Mouse (Mus musculus) C2C12 (cell line): ENCODE results near the gene Als2cl. TPM values are rescaled to one million over a fixed set of nuclear protein-coding genes. Genes with fewer than 3 reads are reported as not detected.

Source experiments
- H3K27me3 ChIP-seq: one replicate; pipeline ENCODE4 v1.6.1; 2011; ENCODE audit not compliant: control insufficient read depth, insufficient read depth, insufficient read length
- H3K36me3 ChIP-seq: one replicate; pipeline ENCODE4 v1.6.1; 2011; ENCODE audit not compliant: control insufficient read depth, insufficient read depth
- H3K4me3 ChIP-seq: one replicate; pipeline ENCODE4 v1.5.1; 2011; ENCODE audit warnings: mild to moderate bottlenecking, control low read depth; ENCODE audit not compliant: poor library complexity, insufficient read depth, severe bottlenecking
- H3K79me2 ChIP-seq: one replicate; pipeline ENCODE4 v1.6.1; 2011; ENCODE audit not compliant: control insufficient read depth, insufficient read depth
- H3K79me3 ChIP-seq: one replicate; pipeline ENCODE4 v1.6.1; 2011; ENCODE audit warnings: low read depth, control low read depth
- H3ac ChIP-seq: one replicate; pipeline ENCODE3; 2011; ENCODE audit warnings: low read depth; ENCODE audit not compliant: control insufficient read depth, insufficient read length
- CEBPB ChIP-seq: IDR thresholded peaks from one replicate; pipeline ENCODE4 v1.6.1; 2011; ENCODE audit warnings: low read depth, mild to moderate bottlenecking, control low read depth, moderate library complexity
- CTCF ChIP-seq: IDR thresholded peaks from one replicate; pipeline ENCODE4 v1.5.1; 2011; ENCODE audit not compliant: control insufficient read depth, insufficient read depth, insufficient read length
- FOSL1 ChIP-seq: IDR thresholded peaks from one replicate; pipeline ENCODE4 v1.8.0; 2011; ENCODE audit warnings: mild to moderate bottlenecking, low read length; ENCODE audit not compliant: poor library complexity, insufficient read depth, severe bottlenecking
- MAX ChIP-seq: IDR thresholded peaks from one replicate; pipeline ENCODE4 v1.6.1; 2011; ENCODE audit warnings: mild to moderate bottlenecking, control low read depth
- MYOD1 ChIP-seq: IDR thresholded peaks from one replicate; pipeline ENCODE4 v1.6.1; 2011; ENCODE audit warnings: low read depth; ENCODE audit not compliant: control insufficient read depth, insufficient read length
- MYOG ChIP-seq: IDR thresholded peaks from one replicate; pipeline ENCODE4 v1.6.1; 2011; ENCODE audit not compliant: control insufficient read depth, insufficient read length; ENCODE audit errors: extremely low read depth
- USF1 ChIP-seq: IDR thresholded peaks from one replicate; pipeline ENCODE4 v1.6.1; 2011; ENCODE audit warnings: low read depth, mild to moderate bottlenecking, control low read depth, moderate library complexity
- polyA plus RNA-seq: library from polyadenylated mRNA; unstranded; fragments of >200 nt; fragmentation: generic; extraction: Trizol; gene quantifications from one replicate; pipeline ENCODE4 v1.2.1, GENCODE M21; 2012; ENCODE audit warnings: missing spikeins

Gene Als2cl
- polyA plus RNA-seq, 1 experiment = 2.6 TPM

DNA sequence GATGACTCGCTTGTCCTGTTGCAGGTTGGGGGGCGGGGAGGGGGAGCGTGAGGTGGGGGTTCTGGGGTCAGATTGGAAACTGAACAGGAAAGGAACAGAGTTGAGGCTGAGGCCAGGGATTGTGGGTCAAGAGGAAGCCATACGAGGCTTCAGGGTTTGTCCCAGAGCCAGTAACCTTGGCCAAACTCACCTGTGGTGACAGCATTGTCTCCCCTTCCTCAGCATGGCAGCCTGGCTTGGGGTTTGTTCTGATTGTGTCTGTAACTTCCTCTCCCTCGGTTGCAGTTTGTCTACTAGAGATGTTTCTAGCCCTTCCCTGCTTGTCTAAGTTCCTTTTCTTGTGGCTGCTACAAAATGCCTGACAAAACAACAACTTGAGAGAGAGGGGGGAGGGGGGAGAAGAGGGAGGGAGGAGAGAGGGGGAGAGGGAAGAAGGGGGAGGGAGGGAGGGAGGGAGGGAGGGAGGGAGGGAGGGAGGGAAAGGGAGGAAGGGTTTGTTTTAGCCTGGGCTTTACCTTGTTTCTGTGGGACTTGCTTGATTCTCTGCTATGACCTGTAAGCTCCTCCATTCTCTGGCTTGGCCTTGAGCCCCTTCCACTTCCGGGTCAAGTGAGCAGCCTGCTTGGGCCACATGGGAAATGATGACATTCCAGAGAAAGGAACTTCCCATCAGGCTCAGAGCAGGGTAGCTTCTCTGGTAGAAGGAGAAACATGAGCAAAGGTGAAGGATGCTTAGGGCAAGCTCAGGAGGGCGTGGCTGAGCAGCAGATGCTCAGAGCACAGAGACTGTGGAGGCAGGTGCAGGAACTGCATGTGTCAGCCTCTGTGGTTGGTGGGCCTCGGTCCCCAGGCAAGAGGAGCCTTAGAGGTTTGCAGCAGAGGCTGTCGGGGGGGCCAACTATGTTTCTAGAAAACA lies 8.0 kb downstream of the Als2cl start:
- Histone ChIP-seq H3K27me3 (no peaks in the 10 kb centered on the region), H3K79me2 (no peaks in the 10 kb centered on the region), H3K36me3 (no peaks in the 10 kb centered on the region), H3K4me3 (no peak overlapping the region), H3ac (no peak overlapping the region), H3K79me3 (no peaks in the 10 kb centered on the region)
- TF ChIP-seq CTCF = no peak
- TF ChIP-seq FOSL1 = no peak
- no peak for TF ChIP-seq MAX
- no peak for TF ChIP-seq MYOG
- no peak for TF ChIP-seq CEBPB
- no peak for TF ChIP-seq MYOD1
- TF ChIP-seq USF1 = no peak

GRCm38 (mm10) chr9:110888935-110889334 lies 9.3 kb downstream of the Als2cl start:
- Histone ChIP-seq H3K79me3 (no peaks in the 10 kb centered on the region), H3K27me3 (no peaks in the 10 kb centered on the region), H3K79me2 (no peaks in the 10 kb centered on the region), H3ac (no peak overlapping the region), H3K4me3 (no peak overlapping the region), H3K36me3 (no peaks in the 10 kb centered on the region)
- TF ChIP-seq USF1 (no peak), MYOG (no peak), FOSL1 (no peak), CTCF (no peak), MYOD1 (no peak), MAX (no peak), CEBPB (no peak)

- H3K27me3 ChIP-seq = no peaks in the 10 kb centered on the region
- no peak for TF ChIP-seq CEBPB
- TF ChIP-seq MYOG = no peak
- H3ac ChIP-seq = no peak overlapping the region
- H3K36me3 ChIP-seq = no peaks in the 10 kb centered on the region
- no peak overlapping the region for H3K4me3 ChIP-seq
- no peaks in the 10 kb centered on the region for H3K79me2 ChIP-seq
- H3K79me3 ChIP-seq = no peaks in the 10 kb centered on the region
Measured at GRCm38 (mm10) chr9:110890026-110890783, 10.5 kb downstream of the Als2cl start.

GRCm38 (mm10) chr9:110891077-110891828 lies 11.6 kb downstream of the Als2cl start:
- H3K79me2 ChIP-seq = no peaks in the 10 kb centered on the region
- TF ChIP-seq USF1 (no peak), MYOG (no peak), MAX (no peak), FOSL1 (no peak), CEBPB (no peak), CTCF (no peak), MYOD1 (no peak)
- no peaks in the 10 kb centered on the region for H3K36me3 ChIP-seq
- H3K27me3 ChIP-seq = no peaks in the 10 kb centered on the region
- no peaks in the 10 kb centered on the region for H3K79me3 ChIP-seq
- H3K4me3 ChIP-seq = no peak overlapping the region
- H3ac ChIP-seq = no peak overlapping the region

- H3K27me3 ChIP-seq = no peaks in the 10 kb centered on the region
- H3K4me3 ChIP-seq = no peak overlapping the region
- TF ChIP-seq CEBPB (no peak), CTCF (no peak), MYOD1 (no peak), FOSL1 (no peak), MYOG (no peak), MAX (no peak), USF1 (no peak)
- no peaks in the 10 kb centered on the region for H3K36me3 ChIP-seq
- H3K79me3 ChIP-seq = no peaks in the 10 kb centered on the region
- no peak overlapping the region for H3ac ChIP-seq
- H3K79me2 ChIP-seq = no peaks in the 10 kb centered on the region
Measured at GRCm38 (mm10) chr9:110892552-110892951, 12.9 kb downstream of the Als2cl start.
